8 mouse cellular contexts compared by ENCODE assay signal in genomic region chr6:5255722-5256451, GRCm38 (mm10). TPM values are rescaled to one million over a fixed set of nuclear protein-coding genes. Genes with fewer than 3 reads are reported as not detected.
DNase-seq lines count a peak whose midpoint lies in the region; TF ChIP-seq lines count a peak whose summit lies in the region.

Pon3 (minus strand) TSS chr6:5256286.

- no peaks in the 10 kb centered on the region for H3K9me3 ChIP-seq in CH12.LX (replicated peaks; ENCODE audit: low read length)
- H3K9me3 ChIP-seq in forebrain, embryonic 10.5 days = no peaks in the 10 kb centered on the region

- WGBS in forebrain, embryonic 10.5 days = 10% methylated on average over 16 of the region's 16 CpGs

- no peak for TF ChIP-seq CTCF in CH12.LX (conservative IDR thresholded peaks at IDR 0.05 in 1 of 2, IDR thresholded peaks at IDR 0.05 in 1 of 2; ENCODE audit: low read depth in 2 of 2, low read length in 2 of 2)

- H3K4me3 ChIP-seq in CH12.LX (replicated peaks in 1 of 3; ENCODE audit: low read depth in 2 of 3, low read length in 2 of 3, poor library complexity in 1 of 3) = peak within 1 kb of the TSS; percentile 74 to 87 (median 81)
- peak within 1 kb of the TSS; percentile 47 for H3K4me3 ChIP-seq in forebrain, embryonic 10.5 days

- intact Hi-C loops in heart, postnatal 14 days (cut with DNase I) = loop anchor here (5.0 to 10.0 kb wide), 2 partner anchors 41 to 129 kb away; partner anchors contain the start of genes Asb4 and Pon2

- in situ Hi-C loops in CH12.LX (cut with MboI; ENCODE audit: low pct_ligation_motif_present, low pct_unique_long_range_greater_than_20kb, low sequenced_read_pairs) = no loop called here

- peaks cover 3 to 33% of the 10 kb centered on the region in 2 experiments for H3K4me1 ChIP-seq in CH12.LX (ENCODE audit: control insufficient read depth in 1 of 2, insufficient read depth in 2 of 2)
- peaks cover 15% of the 10 kb centered on the region for H3K4me1 ChIP-seq in forebrain, embryonic 10.5 days

- peak; percentile 47 for DNase-seq in CH12.LX (ENCODE audit: extremely low read depth)
- DNase-seq in adrenal gland, postnatal 10 days = peak; percentile 88
- peak; percentile 41 for DNase-seq in forebrain, embryonic 10.5 days (ENCODE audit: extremely low spot score, low spot score)
- peak; percentile 62 to 63 for DNase-seq in heart, postnatal 14 days
- DNase-seq in kidney, postnatal 36 days = peak; percentile 55 to 73
- peak; percentile 88 for DNase-seq in lung, postnatal 36 days
- DNase-seq in retina, embryonic 14.5 days (ENCODE audit: low spot score) = peak; percentile 55
- no peak for DNase-seq in cerebellum, adult 8-10 months

- H3K9ac ChIP-seq in CH12.LX (ENCODE audit: insufficient read depth, low read depth) = peak within 1 kb of the TSS; percentile 58

- no peak within 1 kb of the TSS for H3K27ac ChIP-seq in CH12.LX (ENCODE audit: insufficient read depth, low read depth)
- peak within 1 kb of the TSS; percentile 75 for H3K27ac ChIP-seq in forebrain, embryonic 10.5 days

- H3K36me3 ChIP-seq in CH12.LX (replicated peaks in 1 of 2; ENCODE audit: control insufficient read depth in 1 of 2, insufficient read depth in 1 of 2, low read length in 1 of 2) = peaks cover 0 to 23% of the 10 kb centered on the region in 2 experiments
- H3K36me3 ChIP-seq in forebrain, embryonic 10.5 days (replicated peaks) = no peaks in the 10 kb centered on the region

- H3K79me2 ChIP-seq in CH12.LX (replicated peaks; ENCODE audit: control insufficient read depth, extremely low read depth, insufficient read depth, poor library complexity, severe bottlenecking) = no peaks in the 10 kb centered on the region

- H3K27me3 ChIP-seq in CH12.LX (replicated peaks) = no peaks in the 10 kb centered on the region
- no peaks in the 10 kb centered on the region for H3K27me3 ChIP-seq in forebrain, embryonic 10.5 days (ENCODE audit: poor library complexity, severe bottlenecking)

- dilution Hi-C loops in CH12.LX (cut with MboI; ENCODE audit: extremely low pct_ligation_motif_present, extremely low pct_unique_long_range_greater_than_20kb, low sequenced_read_pairs) = no loop called here

- peak; percentile 72 for TF ChIP-seq POLR2A in CH12.LX (IDR thresholded peaks at IDR 0.05; ENCODE audit: low read depth, low read length)

- no peak for TF ChIP-seq EP300 in CH12.LX (IDR thresholded peaks at IDR 0.05; ENCODE audit: low read length)

- no peak for TF ChIP-seq RAD21 in CH12.LX (IDR thresholded peaks at IDR 0.05; ENCODE audit: low read depth, low read length)

- peak within 1 kb of the TSS; percentile 82 for H3K4me2 ChIP-seq in CH12.LX (ENCODE audit: insufficient read depth, low read depth, poor library complexity, severe bottlenecking)

TF ChIP-seq in CH12.LX, 34 proteins besides CTCF, POLR2A, EP300 and RAD21:
- TF ChIP-seq MXI1 (IDR thresholded peaks at IDR 0.05; ENCODE audit: low read depth, low read length) (peak; percentile 59; the same call in 1 of the 2 replicates), MAX (IDR thresholded peaks at IDR 0.05; ENCODE audit: low read length) (0 out of 2 replicates have a peak, but pooled peaks have one; percentile 34), USF2 (conservative IDR thresholded peaks at IDR 0.05; ENCODE audit: low read depth, low read length) (no peak), MYC (IDR thresholded peaks at IDR 0.05; ENCODE audit: low read depth, low read length) (0 out of 2 replicates have a peak, but pooled peaks have one; percentile 33), MAFK (IDR thresholded peaks at IDR 0.05; ENCODE audit: insufficient replicate concordance, low read length) (peak; percentile 57; the same call in 1 of the 2 replicates), SIN3A (IDR thresholded peaks at IDR 0.05; ENCODE audit: low read length) (peak; percentile 82), ELF1 (IDR thresholded peaks at IDR 0.05; ENCODE audit: low read depth, low read length) (peak; percentile 67), CHD2 (IDR thresholded peaks at IDR 0.05; ENCODE audit: low read length) (0 out of 2 replicates have a peak, but pooled peaks have one; percentile 41), IRF4 (IDR thresholded peaks at IDR 0.05; ENCODE audit: low read depth, low read length) (no peak), TCF12 (IDR thresholded peaks at IDR 0.05; ENCODE audit: low read depth, low read length) (peak; percentile 45), ZMIZ1 (IDR thresholded peaks at IDR 0.05; ENCODE audit: low read depth, low read length) (peak; percentile 67), ZKSCAN1 (IDR thresholded peaks at IDR 0.05; ENCODE audit: borderline replicate concordance, low read depth, low read length) (no peak), GABPA (IDR thresholded peaks at IDR 0.05; ENCODE audit: insufficient replicate concordance, low read depth, low read length) (no peak), KAT2A (IDR thresholded peaks at IDR 0.05; ENCODE audit: insufficient replicate concordance, low read length) (no peak), NELFE (IDR thresholded peaks at IDR 0.05; ENCODE audit: low read depth, low read length) (peak; percentile 62)
TF ChIP-seq in CH12.LX: peak in this region for 10.

RNA-seq across cellular contexts. Expression of gene Pon3, which starts in this region (rescaled TPM):
- total RNA-seq in CH12.LX (2012; rRNA removed) (12.6 and 13.4 TPM in 2 replicates), CH12.LX (2014; rRNA removed) (32.3 and 33.1 TPM in 2 replicates)
- 27.5 and 30.2 TPM in 2 replicates for polyA plus RNA-seq in CH12.LX (2012; ENCODE audit: insufficient read length, low read depth)
- total RNA-seq in adrenal gland, postnatal 10 days (2021) = 10 to 100 TPM; 90.8 to 93.3 TPM
- polyA plus RNA-seq in forebrain, embryonic 10.5 days (2016; fragmentation: Nextera tagmentation; extraction: Ambion mirVana) = 4.5 TPM in 2 replicates
- total RNA-seq in heart, postnatal 14 days (2021) = 10 to 100 TPM; 20.2 to 24.2 TPM
